Mouse (Mus musculus) liver, postnatal 0 days (tissue): ENCODE results near the gene Gnptab. TPM values are rescaled to one million over a fixed set of nuclear protein-coding genes. Genes with fewer than 3 reads are reported as not detected.
"Not testable (repeated sequence)": the region's sequence is repeated elsewhere in the genome, so short reads cannot be mapped to it uniquely, and the experiment has no call there.

Experiments used
- ATAC-seq: fragments of 200-750 bp; cut with Nextera tagmentation; 2 replicates; pipeline ENCODE4 v1.8.0; 2017; ENCODE audit warnings: mild to moderate bottlenecking, moderate library complexity
- DNase-seq: peaks from one replicate; pipeline ENCODE4 v3.0.0-alpha.2; 2016
- H3K27ac ChIP-seq: fragments of 300-500 bp; sonication (generic); 2 replicates; pipeline ENCODE4 v1.5.1; 2014; ENCODE audit warnings: antibody characterized with exemption, moderate library complexity, mild to moderate bottlenecking, low read depth
- H3K27me3 ChIP-seq: fragments of 300-500 bp; sonication (generic); 2 replicates; pipeline ENCODE4 v1.6.1; 2014; ENCODE audit warnings: low read length, control low read depth, mixed read lengths; ENCODE audit not compliant: insufficient read depth
- H3K36me3 ChIP-seq: fragments of 300-500 bp; sonication (generic); replicated peaks from 2 replicates; pipeline ENCODE4 v1.6.1; 2014; ENCODE audit warnings: mild to moderate bottlenecking, control low read depth, low read length, moderate library complexity, mixed read lengths; ENCODE audit not compliant: insufficient read depth
- H3K4me1 ChIP-seq: fragments of 300-500 bp; sonication (generic); 2 replicates; pipeline ENCODE4 v1.6.1; 2014; ENCODE audit warnings: antibody characterized with exemption, mild to moderate bottlenecking, control low read depth; ENCODE audit not compliant: insufficient read depth
- H3K4me2 ChIP-seq: fragments of 300-500 bp; sonication (generic); 2 replicates; pipeline ENCODE4 v1.6.1; 2014; ENCODE audit warnings: low read depth, mild to moderate bottlenecking, low read length, moderate library complexity, mixed read lengths
- H3K4me3 ChIP-seq: fragments of 300-500 bp; sonication (generic); 2 replicates; pipeline ENCODE4 v1.5.1; 2014; ENCODE audit warnings: low read depth, low read length
- H3K9ac ChIP-seq: fragments of 300-500 bp; sonication (generic); replicated peaks from 2 replicates; pipeline ENCODE4 v1.6.1; 2014; ENCODE audit warnings: mild to moderate bottlenecking, moderate library complexity
- H3K9me3 ChIP-seq: fragments of 300-500 bp; sonication (generic); 2 replicates; pipeline ENCODE4 v1.6.1; 2016; ENCODE audit warnings: mild to moderate bottlenecking, control low read depth, low read length, mixed read lengths
- CTCF ChIP-seq: sonication (generic); IDR thresholded peaks from 2 replicates; pipeline ENCODE4 v1.5.1; 2016; ENCODE audit warnings: antibody characterized with exemption, low read depth
- EP300 ChIP-seq: IDR thresholded peaks from 2 replicates; pipeline ENCODE4 v1.6.1; 2016; ENCODE audit warnings: antibody characterized with exemption, low read depth, mild to moderate bottlenecking
- WGBS: fragments of 180-500 bp; shearing (Covaris S2); extraction: QIAGEN DNeasy Blood & Tissue Kit; methylation state at CpG from one replicate; pipeline ENCODE4 v1.1.7; 2014; ENCODE audit not compliant: insufficient replicate concordance; 5-methylcytosine and 5-hydroxymethylcytosine counted together
- polyA plus RNA-seq: library from polyadenylated mRNA; unstranded; fragments of >200 nt; fragmentation: Nextera tagmentation; extraction: Ambion mirVana; gene quantifications from 2 replicates; pipeline ENCODE4 v1.2.1, GENCODE M21; 2015

Gene Gnptab
- polyA plus RNA-seq, 1 experiment from 2014 or later = 1.8 TPM

GRCm38 (mm10) chr10:88460122-88460820 is 81.3 kb downstream of the Gnptab start:
- Histone ChIP-seq H3K4me1 (no peaks in the 10 kb centered on the region), H3K27ac (no peak overlapping the region), H3K4me3 (no peak overlapping the region), H3K4me2 (no peak overlapping the region), H3K27me3 (no peaks in the 10 kb centered on the region), H3K36me3 (no peaks in the 10 kb centered on the region), H3K9ac (no peak overlapping the region), H3K9me3 (no peaks in the 10 kb centered on the region)
- DNase-seq (no peak), ATAC-seq (no peak)
- WGBS = 75% methylated on average over 18 of the region's 18 CpGs
- TF ChIP-seq EP300 (no peak), CTCF (no peak)

GRCm38 (mm10) chr10:88482866-88483265 is 103.9 kb downstream of the Gnptab start:
- not testable (repeated sequence) for H3K4me1 ChIP-seq, H3K27ac ChIP-seq, H3K27me3 ChIP-seq, DNase-seq, H3K4me3 ChIP-seq, H3K36me3 ChIP-seq, H3K4me2 ChIP-seq, H3K9me3 ChIP-seq, H3K9ac ChIP-seq, ATAC-seq
- WGBS = 79% methylated on average over 10 of the region's 10 CpGs

GRCm38 (mm10) chr10:88488629-88489028 is 109.7 kb downstream of the Gnptab start:
- H3K9ac ChIP-seq = no peak overlapping the region
- H3K27ac ChIP-seq = no peak overlapping the region
- DNase-seq (no peak), ATAC-seq (no peak)
- WGBS = 84% methylated on average over 5 of the region's 5 CpGs
- H3K36me3 ChIP-seq = no peaks in the 10 kb centered on the region
- H3K4me1 ChIP-seq = no peaks in the 10 kb centered on the region
- H3K4me3 ChIP-seq = no peak overlapping the region
- H3K9me3 ChIP-seq = no peaks in the 10 kb centered on the region
- TF ChIP-seq CTCF = no peak
- TF ChIP-seq EP300 = no peak
- H3K4me2 ChIP-seq = no peak overlapping the region
- no peaks in the 10 kb centered on the region for H3K27me3 ChIP-seq

- Histone ChIP-seq H3K4me1 (no peaks in the 10 kb centered on the region), H3K27ac (no peak overlapping the region), H3K27me3 (no peaks in the 10 kb centered on the region), H3K9me3 (no peaks in the 10 kb centered on the region), H3K36me3 (no peaks in the 10 kb centered on the region), H3K4me2 (no peak overlapping the region), H3K9ac (no peak overlapping the region), H3K4me3 (no peak overlapping the region)
- ATAC-seq (no peak), DNase-seq (no peak)
- 51% methylated on average over 7 of the region's 7 CpGs for WGBS
- TF ChIP-seq EP300 (no peak), CTCF (no peak)
These were observed 112.7 kb downstream of the Gnptab start for GRCm38 (mm10) chr10:88491632-88492031.

- ATAC-seq (no peak), DNase-seq (no peak)
- no peaks in the 10 kb centered on the region for H3K4me1 ChIP-seq
- WGBS = 66% methylated on average over 8 of the region's 8 CpGs
- H3K27ac ChIP-seq = no peak overlapping the region
- TF ChIP-seq EP300 (no peak), CTCF (no peak)
- no peaks in the 10 kb centered on the region for H3K27me3 ChIP-seq
- H3K9me3 ChIP-seq = no peaks in the 10 kb centered on the region
- H3K36me3 ChIP-seq = no peaks in the 10 kb centered on the region
- H3K4me2 ChIP-seq = no peak overlapping the region
- H3K4me3 ChIP-seq = no peak overlapping the region
- no peak overlapping the region for H3K9ac ChIP-seq
These were observed 113.7 kb downstream of the Gnptab start for GRCm38 (mm10) chr10:88492658-88493057.

GRCm38 (mm10) chr10:88494959-88495587 is 116.1 kb downstream of the Gnptab start:
- 64% methylated on average over 4 of the region's 4 CpGs for WGBS
- no peak overlapping the region for H3K4me3 ChIP-seq
- no peak overlapping the region for H3K27ac ChIP-seq
- ATAC-seq = no peak
- no peaks in the 10 kb centered on the region for H3K36me3 ChIP-seq
- H3K4me1 ChIP-seq = no peaks in the 10 kb centered on the region
- H3K9me3 ChIP-seq = no peaks in the 10 kb centered on the region
- H3K4me2 ChIP-seq = no peak overlapping the region
- DNase-seq = no peak
- no peak overlapping the region for H3K9ac ChIP-seq
- no peaks in the 10 kb centered on the region for H3K27me3 ChIP-seq
- TF ChIP-seq EP300 (no peak), CTCF (no peak)

Other genes with a start within 250 kb of the Gnptab start
- gene Parpbp, start 232.2 kb upstream of the Gnptab start, polyA plus RNA-seq = 3.6 and 4.2 TPM in 2 replicates
- gene Nup37, start 232.1 kb upstream of the Gnptab start, polyA plus RNA-seq = 21.9 and 25.1 TPM in 2 replicates
- gene Washc3, start 178.0 kb upstream of the Gnptab start, polyA plus RNA-seq = 40.1 and 42.1 TPM in 2 replicates
- 2.9 and 3.1 TPM in 2 replicates for gene Dram1, start 52 bp upstream of the Gnptab start, polyA plus RNA-seq
- 0.13 TPM in 1 of 2 replicates, not detected in the other for gene Sycp3, start 80.4 kb downstream of the Gnptab start, polyA plus RNA-seq
- 12.7 and 14.9 TPM in 2 replicates for gene Chpt1, start 124.9 kb downstream of the Gnptab start, polyA plus RNA-seq
- 0.67 and 10.6 TPM in 2 replicates for gene Mybpc1, start 226.0 kb downstream of the Gnptab start, polyA plus RNA-seq